Mouse (Mus musculus) G1E (cell line): ENCODE results near the gene Krtcap2. TPM values are rescaled to one million over a fixed set of nuclear protein-coding genes. Genes with fewer than 3 reads are reported as not detected.

ENCODE experiments used
- ATAC-seq: 2 replicates; pipeline ENCODE4 v1.8.0; 2016; ENCODE audit warnings: mild to moderate bottlenecking; ENCODE audit not compliant: insufficient number of reproducible peaks, poor library complexity, low FRiP score, severe bottlenecking; ENCODE audit errors: extremely low read depth
- DNase-seq: peaks from one replicate; pipeline ENCODE4 v3.0.0; 2012; ENCODE audit warnings: low spot score
- H3K27me3 ChIP-seq: 2 replicates; pipeline ENCODE4 v1.6.1; 2012; ENCODE audit warnings: mild to moderate bottlenecking, low read length, inconsistent platforms; ENCODE audit not compliant: insufficient read depth
- H3K36me3 ChIP-seq: replicated peaks from 2 replicates; pipeline ENCODE3; 2012; ENCODE audit warnings: mild to moderate bottlenecking, inconsistent platforms
- H3K4me1 ChIP-seq: 2 replicates; pipeline ENCODE4 v1.6.1; 2012; ENCODE audit warnings: low read depth, low read length, inconsistent platforms, mixed read lengths; ENCODE audit not compliant: insufficient read depth
- H3K4me3 ChIP-seq: 2 replicates; pipeline ENCODE4 v1.5.1; 2012; ENCODE audit warnings: low read depth, mild to moderate bottlenecking, inconsistent platforms, low read length, moderate library complexity, mixed read lengths
- H3K9me3 ChIP-seq: replicated peaks from 2 replicates; pipeline ENCODE4 v1.6.1; 2012; ENCODE audit warnings: inconsistent platforms
- CTCF ChIP-seq: IDR thresholded peaks from 2 replicates; pipeline ENCODE4 v1.5.1; 2012; ENCODE audit warnings: low read depth, low read length, inconsistent platforms, mixed read lengths
- GATA1 ChIP-seq: IDR thresholded peaks from 2 replicates; pipeline ENCODE4 v1.6.1; 2012; ENCODE audit warnings: borderline replicate concordance, low read length, inconsistent platforms, mixed read lengths
- GATA2 ChIP-seq: IDR thresholded peaks from 2 replicates; pipeline ENCODE4 v1.6.1; 2012; ENCODE audit warnings: low read depth, low read length, inconsistent platforms, borderline replicate concordance
- POLR2AphosphoS5 ChIP-seq: IDR thresholded peaks from 2 replicates; pipeline ENCODE4 v1.6.1; 2012; ENCODE audit warnings: low read depth, low read length, inconsistent platforms; ENCODE audit not compliant: insufficient replicate concordance
- TAL1 ChIP-seq: conservative IDR thresholded peaks from 2 replicates; pipeline ENCODE4 v1.6.1; 2012; ENCODE audit warnings: low read depth, low read length, inconsistent platforms, mixed read lengths
- polyA plus RNA-seq: library from polyadenylated mRNA; stranded (reverse); fragments of >175 nt; gene quantifications from 2 replicates; pipeline ENCODE4 v1.2.3, GENCODE M21; 2012
- total RNA-seq, 2 experiments: library from RNA; stranded (forward) in 1 of 2; stranded (reverse) in 1 of 2; fragments of 200-1000 nt in 1 of 2; fragments of >200 nt in 1 of 2; fragmentation: Nextera tagmentation in 1 of 2; gene quantifications; 2 replicates each; pipeline ENCODE4 v1.2.3; 2014 to 2017

Gene Krtcap2
- total and polyA plus RNA-seq, 3 experiments = 86.4 to 145 (median 132) TPM

GRCm38 (mm10) chr3:89251365-89251895 lies 5.7 kb downstream of the Krtcap2 start:
- peak; percentile 73 for DNase-seq
- no peak for TF ChIP-seq GATA2
- TF ChIP-seq CTCF = no peak
- no peak for TF ChIP-seq TAL1
- no peak for TF ChIP-seq GATA1
- no peak for TF ChIP-seq POLR2AphosphoS5
- peaks cover 28% of the 10 kb centered on the region for H3K36me3 ChIP-seq
- no peaks in the 10 kb centered on the region for H3K9me3 ChIP-seq
- peaks cover 33% of the 10 kb centered on the region for H3K27me3 ChIP-seq
- peak; percentile 32 for ATAC-seq
- peak overlapping the region; percentile 58; the same call in 1 of the 2 replicates for H3K4me3 ChIP-seq
- H3K4me1 ChIP-seq = peaks cover 50% of the 10 kb centered on the region

- Histone ChIP-seq H3K36me3 (peaks cover under 1% of the 10 kb centered on the region), H3K4me1 (peaks cover 23% of the 10 kb centered on the region), H3K27me3 (peaks cover 63% of the 10 kb centered on the region), H3K9me3 (no peaks in the 10 kb centered on the region), H3K4me3 (no peak overlapping the region)
- TF ChIP-seq TAL1 (no peak), GATA1 (no peak), POLR2AphosphoS5 (no peak), CTCF (no peak), GATA2 (no peak)
- ATAC-seq = no peak
- DNase-seq = no peak
These were observed 9.2 kb downstream of the Krtcap2 start for GRCm38 (mm10) chr3:89254994-89255393.

- Histone ChIP-seq H3K36me3 (no peaks in the 10 kb centered on the region), H3K9me3 (no peaks in the 10 kb centered on the region), H3K4me1 (peaks cover 13% of the 10 kb centered on the region), H3K27me3 (peaks cover 67% of the 10 kb centered on the region), H3K4me3 (no peak overlapping the region)
- TF ChIP-seq POLR2AphosphoS5 = no peak
- no peak for TF ChIP-seq TAL1
- DNase-seq = no peak
- no peak for ATAC-seq
These were observed 10.4 kb downstream of the Krtcap2 start for GRCm38 (mm10) chr3:89256177-89256576.

- TF ChIP-seq GATA1 (no peak), TAL1 (no peak), GATA2 (no peak)
- Histone ChIP-seq H3K9me3 (no peaks in the 10 kb centered on the region), H3K4me1 (peaks cover 7% of the 10 kb centered on the region; the same call in 1 of the 2 replicates), H3K27me3 (peaks cover 54% of the 10 kb centered on the region), H3K36me3 (no peaks in the 10 kb centered on the region), H3K4me3 (no peak within 1 kb of the TSS)
- ATAC-seq = no peak
- no peak for DNase-seq
These were observed 13.3 kb downstream of the Krtcap2 start, which contains the start of gene Dpm3 for GRCm38 (mm10) chr3:89259076-89259475. Gene Dpm3 (plus strand): TSS chr3:89259358.

GRCm38 (mm10) chr3:89260211-89260610 lies 14.4 kb downstream of the Krtcap2 start:
- Histone ChIP-seq H3K36me3 (no peaks in the 10 kb centered on the region), H3K4me3 (no peak overlapping the region), H3K27me3 (peaks cover 55% of the 10 kb centered on the region), H3K9me3 (no peaks in the 10 kb centered on the region), H3K4me1 (0 out of 2 replicates have a peak, but pooled peaks cover 2% of the 10 kb centered on the region)
- TF ChIP-seq CTCF (no peak), POLR2AphosphoS5 (no peak), GATA1 (no peak), TAL1 (no peak), GATA2 (no peak)
- no peak for DNase-seq
- ATAC-seq = no peak

GRCm38 (mm10) chr3:89262417-89262816 lies 16.7 kb downstream of the Krtcap2 start:
- no peak for ATAC-seq
- TF ChIP-seq TAL1 = no peak
- no peak for TF ChIP-seq GATA1
- no peak for TF ChIP-seq GATA2
- no peak for TF ChIP-seq CTCF
- no peak for TF ChIP-seq POLR2AphosphoS5
- DNase-seq = no peak
- Histone ChIP-seq H3K36me3 (no peaks in the 10 kb centered on the region), H3K4me3 (no peak overlapping the region), H3K4me1 (peaks cover 8% of the 10 kb centered on the region), H3K27me3 (peaks cover 53% of the 10 kb centered on the region), H3K9me3 (no peaks in the 10 kb centered on the region)

- peaks cover 8% of the 10 kb centered on the region for H3K4me1 ChIP-seq
These were observed 20.7 kb downstream of the Krtcap2 start for GRCm38 (mm10) chr3:89266439-89266893.

More at GRCm38 (mm10) chr3:89266439-89266893, 20.7 kb downstream of the Krtcap2 start:
- ATAC-seq = peak; percentile 75
- H3K4me3 ChIP-seq = peak overlapping the region; percentile 82
- no peaks in the 10 kb centered on the region for H3K9me3 ChIP-seq
- peaks cover 12% of the 10 kb centered on the region for H3K36me3 ChIP-seq
- DNase-seq = peak; percentile 62
- H3K27me3 ChIP-seq = peaks cover 34% of the 10 kb centered on the region
- no peak for TF ChIP-seq POLR2AphosphoS5
- no peak for TF ChIP-seq GATA2
- TF ChIP-seq TAL1 = no peak
- no peak for TF ChIP-seq GATA1
- TF ChIP-seq CTCF = no peak
